Mouse (Mus musculus) thymus, postnatal 4 days (tissue): Measurements from ENCODE around the gene Gm42688.

Experiments used
- DNase-seq: peaks from one replicate; pipeline ENCODE4 v3.0.0; 2021

Gm42688 gene

DNA sequence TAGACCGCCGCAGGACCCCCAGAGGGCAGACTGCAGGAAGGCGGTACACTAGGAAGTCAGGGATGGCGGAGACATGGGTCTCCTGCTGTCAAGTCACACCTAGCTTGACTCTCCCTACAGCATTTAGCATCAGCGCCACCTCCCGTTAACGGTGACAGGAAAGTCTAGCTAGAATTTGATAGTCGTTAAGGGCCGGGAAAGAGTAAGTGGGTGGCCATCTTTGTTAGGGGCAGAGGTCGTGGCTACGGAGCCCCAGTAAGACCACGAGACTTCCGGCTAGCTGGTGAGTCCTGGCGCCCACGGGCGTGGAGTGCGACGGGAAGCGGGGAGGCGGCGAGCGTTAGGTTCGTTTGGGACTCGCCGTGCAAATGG, at the start of gene Gm42688, which contains the start of gene Ccdc142:
TSS of gene Gm42688 (plus strand) at position 302 of the 372 bp plus-strand sequence.
TSS of gene Ccdc142 (plus strand) at position 286 of the 372 bp plus-strand sequence.
- DNase-seq = peak; percentile 94

DNA sequence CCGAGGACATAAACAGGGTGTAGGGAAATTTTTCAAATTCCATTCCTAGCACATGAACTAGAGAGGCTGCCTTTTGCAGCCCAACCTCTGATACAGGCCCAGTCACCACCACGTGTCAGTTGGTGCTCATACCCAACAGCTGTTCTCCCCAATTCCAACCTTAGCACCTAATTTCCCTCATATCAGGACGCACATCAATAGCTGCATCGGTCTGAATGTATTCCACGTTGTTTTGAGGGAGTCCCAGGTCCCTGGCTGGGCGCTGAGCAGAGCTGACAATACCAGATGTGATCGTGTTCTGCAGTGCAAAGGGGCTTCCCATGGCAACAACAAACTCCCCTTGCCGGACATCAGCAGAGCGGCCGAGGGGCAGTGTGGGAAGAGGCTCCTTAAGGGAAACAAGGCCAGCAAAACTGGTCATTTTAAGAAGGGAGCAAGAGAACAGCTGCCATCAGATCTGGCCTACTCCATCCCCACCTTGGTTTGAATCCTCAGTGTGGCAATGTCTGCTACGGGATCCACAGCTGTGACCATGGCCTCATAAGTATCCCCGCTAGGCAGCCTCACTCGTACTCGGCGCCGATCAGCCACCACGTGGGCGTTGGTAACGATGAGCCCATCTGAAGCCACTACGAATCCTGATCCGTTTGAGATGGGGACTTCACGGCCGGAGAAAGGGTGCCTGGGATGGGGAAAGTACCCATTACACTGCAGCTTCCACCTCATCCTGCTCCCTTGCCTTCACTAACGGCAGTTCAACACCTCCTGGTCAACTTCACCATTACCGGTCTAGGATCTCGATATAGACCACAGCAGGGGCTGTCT, 48.1 kb upstream of the Gm42688 start:
- peak; percentile 52 for DNase-seq

DNA sequence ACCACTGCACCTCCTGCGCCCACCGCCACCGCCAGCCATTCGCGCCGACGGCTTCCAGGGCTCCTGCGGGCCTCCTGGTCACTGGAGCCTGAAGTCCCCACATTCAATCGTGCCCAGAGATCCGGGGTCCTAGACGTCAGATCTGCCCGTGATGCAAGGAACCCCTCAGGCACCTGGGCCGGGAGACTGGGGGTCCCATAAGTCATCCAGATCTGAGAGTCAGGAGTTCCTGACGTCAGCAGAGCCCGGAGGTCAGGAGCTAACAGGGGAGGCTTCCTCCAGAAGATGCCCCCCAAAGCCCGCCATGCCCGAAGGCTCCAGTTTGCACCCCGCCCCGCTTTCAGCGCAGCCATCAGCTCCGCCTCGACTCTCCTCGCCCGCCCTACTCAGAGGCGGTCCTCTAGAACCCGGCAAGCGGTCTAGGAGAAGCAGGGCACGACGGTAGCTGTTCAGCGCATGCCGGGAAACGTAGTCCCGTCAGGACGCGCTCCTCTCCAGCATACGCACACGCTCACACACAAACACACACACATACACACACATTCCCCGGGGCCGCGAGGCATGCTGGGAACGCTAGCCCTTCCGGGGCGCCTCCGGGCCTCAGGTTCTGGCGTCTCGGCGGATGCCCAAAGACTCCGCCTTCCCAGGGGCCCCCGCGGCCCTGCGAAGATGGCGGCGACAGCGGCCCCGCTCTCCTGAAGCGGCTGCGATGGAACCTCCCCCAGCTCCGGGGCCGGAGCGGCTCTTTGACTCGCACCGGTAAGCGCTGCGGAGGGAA, 47.2 kb upstream of the Gm42688 start, which contains the start of gene Aup1:
TSS of gene Aup1 (plus strand) at position 448 of the 778 bp plus-strand sequence.
- peak; percentile 96 for DNase-seq

DNA sequence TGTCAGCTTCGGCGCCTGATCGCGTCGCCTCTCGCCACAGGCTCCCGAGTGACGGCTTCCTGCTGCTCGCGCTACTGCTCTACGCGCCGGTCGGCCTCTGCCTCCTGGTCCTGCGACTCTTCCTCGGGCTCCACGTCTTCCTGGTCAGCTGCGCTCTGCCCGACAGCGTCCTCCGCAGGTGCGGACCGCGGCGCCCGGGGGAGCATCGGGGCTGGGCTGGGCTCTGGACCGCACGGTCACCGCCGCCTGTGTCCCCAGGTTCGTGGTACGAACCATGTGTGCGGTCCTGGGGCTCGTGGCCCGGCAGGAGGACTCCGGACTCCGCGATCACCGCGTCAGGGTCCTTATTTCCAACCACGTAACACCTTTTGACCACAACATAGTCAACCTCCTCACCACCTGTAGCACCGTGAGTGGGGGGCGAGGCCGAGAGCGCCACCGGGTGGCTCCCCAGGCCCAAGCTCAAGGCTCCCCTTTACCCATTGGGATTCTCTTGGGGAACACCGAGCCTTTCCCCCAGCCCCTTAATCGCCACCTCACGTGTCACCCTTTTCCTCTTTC, 46.5 kb upstream of the Gm42688 start, which contains the start of gene Htra2:
TSS of gene Htra2 (minus strand) at position 403 of the 561 bp plus-strand sequence.
- DNase-seq = peak; percentile 78

DNA sequence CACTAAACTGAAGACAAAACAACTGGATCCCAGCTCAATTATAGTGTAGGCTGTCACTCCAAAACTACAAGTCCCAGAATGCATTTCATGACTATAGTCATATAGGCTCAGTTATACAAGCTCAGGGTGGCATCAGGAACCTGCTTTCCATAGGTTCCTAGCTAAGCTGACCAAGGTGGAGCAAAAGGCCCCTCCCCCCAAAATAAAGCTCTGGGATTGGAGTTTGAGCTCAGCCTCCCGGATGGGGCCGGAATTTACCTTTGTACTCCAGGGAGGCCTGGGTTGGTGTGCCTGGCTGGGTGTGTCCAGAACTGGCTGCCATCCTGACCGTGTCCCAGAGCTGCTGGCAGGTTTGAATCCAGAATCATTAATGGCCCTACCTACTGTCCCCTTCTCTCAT, 43.6 kb upstream of the Gm42688 start, which contains the start of gene Dqx1:
TSS of gene Dqx1 (plus strand) at position 55 of the 400 bp plus-strand sequence.
- no peak for DNase-seq

DNA sequence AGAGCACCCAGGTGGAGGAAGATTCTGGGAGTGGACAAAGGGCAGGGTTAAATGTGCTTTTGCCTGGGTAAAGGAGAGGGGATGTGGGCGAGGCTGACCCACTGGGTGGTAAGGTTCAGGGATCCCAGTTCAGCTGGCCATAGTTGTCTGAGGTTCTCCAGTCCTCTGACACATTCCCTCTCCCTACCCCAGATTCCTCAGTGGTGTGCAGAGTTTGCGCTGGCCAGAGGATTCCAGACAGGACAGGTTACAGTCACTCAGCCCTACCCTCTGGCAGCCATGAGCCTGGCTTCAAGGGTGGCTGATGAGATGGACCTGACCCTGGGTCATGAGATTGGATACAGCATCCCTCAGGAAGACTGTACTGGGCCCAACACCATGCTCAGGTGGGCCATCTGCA, 42.7 kb upstream of the Gm42688 start:
- DNase-seq = no peak

DNA sequence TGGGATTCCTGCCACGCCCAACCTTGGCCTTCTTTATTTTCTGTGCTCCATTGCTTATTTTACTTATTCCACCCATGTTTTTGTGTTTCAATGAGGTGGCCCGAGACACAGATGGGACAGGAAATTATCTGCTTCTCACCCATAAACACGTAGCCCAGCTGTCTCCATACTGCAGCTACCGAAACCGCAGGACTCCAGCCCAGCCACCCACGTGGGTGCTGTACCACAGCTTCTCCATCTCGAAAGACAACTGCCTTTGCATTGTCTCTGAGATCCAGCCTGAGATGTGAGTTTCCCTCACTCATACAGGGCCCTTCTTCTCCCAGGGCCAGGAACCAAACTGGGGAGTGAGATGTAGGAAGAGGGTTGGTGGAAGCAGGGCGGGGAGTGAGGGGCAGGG, 35.4 kb upstream of the Gm42688 start:
- peak; percentile 41 for DNase-seq

DNA sequence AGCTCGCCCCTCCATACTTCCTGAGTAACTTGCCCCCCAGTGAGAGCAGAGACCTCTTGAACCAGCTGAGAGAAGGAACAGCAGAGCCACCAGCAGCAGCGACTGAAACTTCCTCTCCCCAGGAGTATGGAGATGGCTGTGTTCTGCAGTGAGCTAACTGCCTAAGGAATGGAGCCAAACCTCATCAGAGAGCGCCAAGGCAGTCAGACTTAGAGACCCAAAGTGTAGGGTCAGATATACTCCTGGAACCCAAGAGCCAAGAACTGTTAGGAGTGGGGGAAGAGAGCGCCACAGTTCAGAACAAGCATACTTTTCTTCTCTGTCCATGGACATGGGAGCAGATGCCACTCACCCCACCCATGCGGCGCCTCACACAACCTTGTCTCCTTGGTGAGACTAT, 35.0 kb upstream of the Gm42688 start:
- DNase-seq = no peak

DNA sequence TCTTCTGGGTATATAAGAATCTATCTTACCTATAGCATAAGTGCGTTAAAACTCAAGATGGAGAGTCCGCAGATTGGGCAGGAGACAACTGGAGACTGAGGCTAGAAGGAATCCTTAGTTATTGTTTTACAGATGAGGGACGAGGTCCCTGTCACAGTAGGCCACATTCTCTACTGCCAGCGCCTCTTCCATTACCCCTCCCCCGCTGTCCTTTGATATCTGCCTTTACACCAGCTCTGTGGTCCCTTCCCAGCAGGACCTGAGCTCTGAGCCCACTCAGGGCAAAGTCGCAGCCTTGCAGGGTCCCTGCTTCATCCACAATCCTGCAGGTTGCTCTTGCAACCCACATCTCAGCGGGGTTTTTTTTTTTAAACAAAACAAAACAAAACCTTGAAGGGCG, 33.2 kb upstream of the Gm42688 start:
- no peak for DNase-seq

DNA sequence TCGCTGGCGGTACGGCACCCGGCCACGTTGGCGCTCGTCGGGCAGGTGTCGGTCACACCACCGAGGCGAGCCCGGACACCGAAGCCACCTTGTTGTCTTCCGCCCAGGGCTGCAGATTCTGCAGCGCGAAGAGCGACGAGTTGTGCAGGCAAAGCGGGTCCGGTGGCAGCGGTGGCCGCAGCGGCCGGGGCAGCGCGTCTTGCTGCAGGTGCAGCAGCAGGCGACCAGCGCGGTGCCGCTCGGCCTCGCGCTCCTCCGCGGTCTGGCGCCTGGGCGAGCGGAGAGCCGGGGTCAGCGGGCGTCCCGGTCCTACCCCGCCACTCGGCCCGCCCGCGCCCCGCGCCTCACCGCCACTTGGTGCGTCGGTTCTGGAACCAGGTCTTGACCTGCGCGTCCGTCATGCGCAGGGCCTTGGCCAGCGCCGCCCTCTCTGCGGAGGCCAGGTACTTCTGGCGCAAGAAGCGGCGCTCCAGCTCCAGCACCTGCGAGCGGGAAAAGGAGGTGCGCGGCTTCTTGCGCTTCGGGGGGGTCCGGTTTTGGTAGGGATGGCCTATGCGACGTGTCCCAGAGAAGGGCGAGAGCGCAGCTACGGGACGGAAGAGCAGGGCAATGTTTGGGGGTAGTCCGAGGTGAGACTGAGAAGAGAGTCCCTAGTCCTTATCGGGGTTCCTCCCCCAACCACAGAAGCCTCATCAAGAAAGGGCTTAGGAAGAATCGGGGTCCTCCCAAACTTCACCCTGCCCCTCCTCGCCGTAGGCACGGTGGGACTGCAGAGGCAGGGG, 32.5 kb upstream of the Gm42688 start:
- DNase-seq = no peak

DNA sequence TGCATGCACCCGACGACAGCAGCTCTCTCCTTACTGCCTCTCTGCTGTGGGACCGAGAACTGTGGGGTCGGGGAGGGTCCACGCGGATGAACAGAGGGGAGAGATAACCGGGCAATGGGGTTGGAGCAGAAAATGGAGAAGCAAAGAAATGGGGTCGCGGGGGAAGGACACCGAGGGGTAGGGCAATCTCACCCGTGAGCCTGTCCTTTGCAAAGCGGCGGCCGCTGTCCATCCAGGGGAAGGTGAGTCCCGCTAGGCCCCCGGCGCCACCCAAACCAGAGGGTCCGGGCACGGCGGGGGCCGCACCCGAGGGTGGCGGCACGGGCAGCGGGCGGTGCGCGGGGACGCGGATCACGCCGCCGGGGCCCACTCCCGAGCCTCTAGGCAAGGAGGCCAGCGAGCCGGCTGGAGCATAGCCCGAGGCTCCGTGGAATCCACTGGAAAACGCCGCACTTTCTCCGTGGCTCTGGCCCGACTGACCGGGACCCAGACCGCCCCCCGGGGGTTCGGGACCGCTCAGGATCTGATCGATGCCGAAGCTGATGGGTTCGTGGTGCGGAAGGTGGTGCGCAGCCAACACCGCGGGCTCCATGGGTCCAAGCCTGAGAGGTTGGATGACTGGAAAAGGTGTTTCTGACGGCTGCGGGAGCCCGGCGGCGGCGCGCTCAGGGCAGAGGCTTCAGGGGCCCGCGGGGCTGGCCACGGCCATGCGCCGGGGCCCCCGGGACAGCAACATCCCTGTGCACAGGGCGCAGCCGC, 31.8 kb upstream of the Gm42688 start:
- DNase-seq = peak; percentile 38

DNA sequence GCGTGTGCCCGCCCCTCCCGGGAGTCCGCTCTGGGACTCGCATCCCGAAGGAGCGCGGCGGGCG, 31.3 kb upstream of the Gm42688 start, which contains the start of gene Tlx2:
TSS of gene Tlx2 (minus strand) at position 47 of the 64 bp plus-strand sequence.
- no peak for DNase-seq

DNA sequence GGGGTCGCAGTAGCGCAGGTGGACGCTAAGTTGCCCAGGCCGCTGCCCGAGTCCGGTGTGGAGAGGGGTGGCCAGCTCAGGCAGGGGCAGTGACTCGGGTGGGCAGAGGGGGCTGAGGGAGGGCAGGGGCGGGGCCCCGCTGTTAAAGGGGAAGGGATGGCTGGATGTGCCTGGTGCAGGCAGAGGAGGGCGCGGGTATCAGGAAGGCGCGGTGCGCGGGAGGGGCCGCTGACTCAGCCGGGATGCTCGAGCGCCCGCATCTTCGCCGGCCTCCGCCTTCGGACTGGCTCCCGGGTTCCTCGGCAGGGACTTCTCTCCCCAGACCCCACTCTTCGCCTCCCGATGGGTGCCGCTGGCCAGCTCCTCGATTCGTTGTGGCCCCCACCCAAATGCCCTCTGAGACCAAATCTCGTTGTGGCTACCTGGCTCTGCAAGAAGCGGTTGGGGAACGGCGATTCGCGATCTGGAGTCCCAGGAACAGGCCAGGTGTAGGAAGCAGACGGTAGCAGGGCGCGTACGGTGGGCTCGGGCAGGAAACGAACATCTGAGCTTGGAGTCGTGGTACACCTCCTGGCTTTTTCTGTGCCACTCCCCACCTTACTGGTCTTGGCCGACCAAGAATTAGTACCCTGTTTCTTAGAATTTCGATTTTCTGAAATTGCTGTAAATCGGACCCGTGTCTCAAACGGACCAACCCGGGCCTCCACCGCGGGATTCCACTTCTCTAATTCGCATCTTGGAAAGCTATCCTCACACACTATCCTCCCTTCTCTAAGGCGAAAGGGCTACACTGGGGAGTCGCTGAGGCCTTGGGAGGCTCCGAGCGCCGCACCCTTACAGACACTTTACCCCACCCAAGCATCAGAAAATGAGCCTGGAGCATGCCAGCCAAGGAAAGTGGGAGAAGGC, 30.9 kb upstream of the Gm42688 start:
- DNase-seq = peak; percentile 58

DNA sequence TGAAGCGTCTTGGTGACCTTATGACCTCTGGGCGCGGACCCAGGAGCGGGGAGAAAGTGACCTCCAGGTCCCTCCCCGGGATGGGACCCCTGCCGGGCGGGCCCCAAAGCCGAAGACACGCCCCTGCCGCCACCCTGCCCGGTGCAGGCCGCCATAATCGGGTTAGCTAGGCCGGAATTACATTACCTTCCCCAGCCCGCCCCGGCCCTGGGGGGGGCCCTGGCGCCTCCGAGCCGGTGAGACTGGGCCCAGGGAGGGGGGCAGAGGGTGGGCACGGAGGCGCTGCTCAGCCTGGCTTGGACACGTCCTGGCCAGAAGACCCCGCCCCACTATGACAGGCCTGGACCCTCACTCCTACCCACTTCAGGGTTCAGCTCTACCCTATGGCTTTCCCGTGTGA, 30.2 kb upstream of the Gm42688 start:
- DNase-seq = no peak

DNA sequence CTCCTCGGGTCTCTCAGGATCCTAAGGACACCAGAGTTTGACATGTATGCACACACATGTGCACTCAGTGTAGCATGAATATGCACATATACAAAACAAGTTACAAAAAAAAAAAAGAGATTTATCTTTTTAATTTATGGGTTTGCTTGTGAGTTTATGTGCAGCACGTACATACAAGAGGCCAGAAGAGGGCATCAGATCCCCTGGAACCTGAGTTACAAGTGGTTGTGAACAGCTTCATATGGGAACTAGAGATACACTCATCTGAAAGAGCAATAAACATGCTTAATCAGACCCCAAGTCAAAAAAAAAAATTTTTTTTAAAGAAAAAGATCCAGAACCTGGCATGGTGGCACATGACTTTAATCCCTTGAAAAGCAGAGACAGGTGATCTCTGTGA, 26.4 kb upstream of the Gm42688 start:
- DNase-seq = peak; percentile 52

DNA sequence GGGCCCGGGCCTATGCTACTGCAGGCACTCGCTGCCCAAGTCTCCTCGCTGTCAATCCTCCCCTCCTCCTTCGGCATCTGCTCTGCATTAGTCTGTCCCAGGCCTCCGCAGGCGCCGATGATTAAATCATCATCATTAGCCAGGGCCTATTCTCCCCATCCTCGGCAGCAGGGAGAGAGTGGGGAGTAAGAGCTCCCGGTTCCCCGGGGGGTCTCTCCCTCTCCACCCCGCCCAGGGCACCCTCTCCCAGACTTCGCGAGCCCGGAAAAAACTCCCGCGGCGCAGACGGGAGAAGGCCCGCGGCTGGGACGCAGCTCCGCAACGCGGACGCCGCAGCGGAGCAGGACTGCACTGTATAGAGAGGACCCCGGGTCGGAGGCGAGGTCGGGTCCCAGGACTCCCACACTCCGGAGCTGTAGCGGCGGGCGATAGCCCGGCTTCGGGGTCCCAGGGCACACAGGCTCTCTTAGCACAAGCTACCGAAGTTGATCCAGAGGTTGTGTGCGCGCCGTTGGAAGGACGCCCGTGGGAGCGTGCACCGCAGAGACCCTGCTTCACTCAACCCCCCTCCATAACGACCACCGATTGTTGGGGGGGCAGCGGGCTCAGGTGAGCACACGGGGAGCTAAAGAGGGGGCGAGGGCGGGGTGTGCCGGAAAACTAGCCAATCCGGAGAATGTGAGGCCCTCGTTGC, 23.6 kb upstream of the Gm42688 start, which contains the start of gene Pcgf1:
TSS of gene Pcgf1 (plus strand) at position 240 of the 694 bp plus-strand sequence.
- no peak for DNase-seq

DNA sequence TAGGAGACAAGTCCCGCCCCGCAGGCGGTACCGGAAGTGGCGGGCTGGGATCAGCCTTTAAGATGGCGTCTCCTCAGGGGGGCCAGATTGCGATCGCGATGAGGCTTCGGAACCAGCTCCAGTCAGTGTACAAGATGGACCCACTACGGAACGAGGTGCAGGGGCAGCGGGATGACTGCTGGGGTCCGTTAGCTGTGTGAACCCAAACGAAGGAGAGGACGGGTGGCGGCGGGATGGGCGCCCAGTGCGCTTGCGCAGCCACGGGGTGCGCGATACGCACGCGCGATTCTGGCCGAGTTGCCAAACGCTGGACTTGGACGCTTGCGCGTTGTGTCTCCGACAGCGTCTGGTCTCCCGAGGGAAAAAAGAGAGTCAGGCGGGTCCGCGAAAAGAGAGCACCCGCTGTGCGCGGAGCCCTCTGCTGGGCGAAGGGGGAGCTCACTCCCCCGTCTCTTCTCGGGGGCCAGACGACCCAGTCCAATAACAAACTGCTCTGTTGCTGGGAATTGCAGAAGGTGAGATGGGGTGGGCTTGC, 23.0 kb upstream of the Gm42688 start:
- peak; percentile 100 for DNase-seq

DNA sequence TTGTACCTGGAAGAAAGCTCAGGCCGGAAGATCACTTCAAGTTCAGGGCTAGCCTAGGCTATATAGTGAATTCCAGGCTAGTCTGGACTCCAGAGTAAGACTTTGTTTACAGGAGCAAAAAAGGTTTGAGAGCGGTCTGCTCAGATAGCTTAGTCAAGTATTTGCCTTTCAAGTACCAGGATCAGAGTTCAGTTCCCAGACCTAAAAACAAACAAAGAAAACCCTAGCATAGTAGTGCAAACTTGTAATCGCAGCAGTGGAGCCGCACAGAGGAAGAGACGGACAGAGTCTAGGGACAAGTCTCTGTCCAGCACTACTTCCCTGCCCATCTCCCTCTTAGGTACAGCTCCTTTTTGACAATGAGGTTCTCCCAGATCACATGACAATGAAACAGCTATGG, 21.2 kb upstream of the Gm42688 start:
- no peak for DNase-seq

DNA sequence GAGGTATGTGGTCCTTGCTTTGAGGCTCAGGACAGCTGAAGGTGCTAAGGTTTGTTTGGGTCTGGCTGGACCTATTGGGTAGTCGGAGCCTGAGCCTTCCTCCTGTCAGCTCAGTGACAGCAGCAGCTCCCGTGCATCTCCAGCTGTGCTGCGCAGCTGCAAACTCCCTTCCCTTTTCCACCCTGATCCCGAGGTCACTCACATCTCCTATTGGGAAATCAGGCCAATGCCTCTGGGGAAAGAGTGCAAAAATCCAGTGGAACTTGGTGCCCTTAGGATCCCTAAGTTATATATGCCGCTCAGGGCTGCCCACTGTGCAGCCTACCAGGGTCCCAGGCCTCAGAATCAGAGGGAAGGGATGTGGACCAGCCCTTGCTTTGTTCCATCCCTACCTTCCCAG, 17.9 kb upstream of the Gm42688 start:
- no peak for DNase-seq

DNA sequence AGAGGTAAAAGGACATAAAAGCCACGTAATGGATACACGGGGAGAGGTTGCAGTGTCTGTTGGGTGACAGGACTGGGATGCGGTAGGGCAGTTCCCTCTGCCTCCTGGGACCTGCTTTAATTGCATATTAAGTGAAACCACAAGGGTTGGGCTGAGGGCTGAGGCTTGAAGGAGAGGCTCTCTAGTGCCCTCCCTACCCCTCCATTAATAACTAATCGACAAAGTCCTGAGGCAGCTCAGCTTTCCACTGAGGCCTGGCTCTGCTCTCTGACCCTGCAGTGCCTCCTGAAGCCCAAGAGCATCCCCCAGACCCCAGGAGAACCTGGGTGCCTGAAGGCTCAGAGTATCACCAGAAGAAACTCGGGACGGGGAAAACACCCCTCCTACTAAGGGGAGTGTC, 16.9 kb upstream of the Gm42688 start:
- no peak for DNase-seq
